Mouse (Mus musculus) cerebral cortex, adult 2 months (tissue): ENCODE measurements around the gene Gnai2.

Source experiments
- WGBS: fragments of 180-500 bp; shearing (Covaris S2); methylation state at CpG from one replicate; pipeline ENCODE4 v1.1.7; 2018; 5-methylcytosine and 5-hydroxymethylcytosine counted together

Gene Gnai2

DNA sequence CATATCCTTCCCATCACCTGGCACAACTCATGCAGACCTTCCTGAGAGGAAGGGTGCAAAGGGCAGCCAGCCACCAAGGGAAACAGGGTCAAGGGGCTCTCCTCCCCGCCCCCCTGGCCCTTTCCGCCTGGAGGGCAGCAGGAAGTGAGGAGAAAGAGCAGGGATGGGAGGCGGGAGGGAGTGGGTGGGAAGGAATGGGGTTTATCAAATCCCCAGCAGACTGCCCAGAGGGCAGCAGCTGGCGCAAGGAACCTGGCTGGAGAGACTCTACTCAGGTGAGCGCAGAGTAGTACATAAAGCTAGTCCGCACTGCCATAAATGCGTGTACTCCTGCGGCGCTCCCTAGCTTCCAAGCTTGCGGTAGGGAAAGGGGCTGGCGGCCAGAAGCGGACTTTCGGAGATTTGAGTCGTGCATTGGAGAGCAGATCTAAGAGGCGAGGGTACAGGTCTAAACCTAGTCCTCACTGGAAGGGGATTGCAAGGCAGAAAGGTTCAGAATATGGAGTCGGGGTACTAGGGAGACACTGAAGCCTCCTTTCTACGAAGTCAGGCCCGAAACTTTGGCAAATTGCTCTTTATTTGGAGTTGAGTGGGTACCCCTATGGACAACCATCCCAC is 67.4 kb downstream of the Gnai2 start, which contains the start of gene Hyal2:
Gene Hyal2 (plus strand): TSS at position 244 of the 618 bp plus-strand sequence.
- WGBS = 42% methylated on average over 18 of the region's 18 CpGs

DNA sequence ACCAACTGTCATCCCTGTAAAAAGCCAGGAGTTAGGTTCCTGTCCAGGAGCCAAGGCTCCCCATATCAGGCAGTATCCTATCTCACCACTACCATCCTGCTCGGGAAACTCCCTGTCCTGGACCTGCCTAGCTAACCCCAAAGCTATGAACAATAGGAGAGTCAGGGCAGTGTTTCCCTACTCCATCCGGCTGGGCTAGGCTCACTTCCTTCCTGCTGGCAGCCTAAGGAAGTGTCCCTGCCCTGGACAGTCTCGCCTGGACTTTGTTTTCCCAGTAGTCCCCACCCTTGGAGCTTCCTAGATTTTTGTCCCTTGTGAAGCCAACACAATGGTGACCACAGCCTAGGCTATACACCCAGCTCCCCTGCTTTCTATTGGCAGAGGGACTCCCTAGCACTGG is 68.3 kb downstream of the Gnai2 start:
- 65% methylated on average over 3 of the region's 3 CpGs for WGBS

DNA sequence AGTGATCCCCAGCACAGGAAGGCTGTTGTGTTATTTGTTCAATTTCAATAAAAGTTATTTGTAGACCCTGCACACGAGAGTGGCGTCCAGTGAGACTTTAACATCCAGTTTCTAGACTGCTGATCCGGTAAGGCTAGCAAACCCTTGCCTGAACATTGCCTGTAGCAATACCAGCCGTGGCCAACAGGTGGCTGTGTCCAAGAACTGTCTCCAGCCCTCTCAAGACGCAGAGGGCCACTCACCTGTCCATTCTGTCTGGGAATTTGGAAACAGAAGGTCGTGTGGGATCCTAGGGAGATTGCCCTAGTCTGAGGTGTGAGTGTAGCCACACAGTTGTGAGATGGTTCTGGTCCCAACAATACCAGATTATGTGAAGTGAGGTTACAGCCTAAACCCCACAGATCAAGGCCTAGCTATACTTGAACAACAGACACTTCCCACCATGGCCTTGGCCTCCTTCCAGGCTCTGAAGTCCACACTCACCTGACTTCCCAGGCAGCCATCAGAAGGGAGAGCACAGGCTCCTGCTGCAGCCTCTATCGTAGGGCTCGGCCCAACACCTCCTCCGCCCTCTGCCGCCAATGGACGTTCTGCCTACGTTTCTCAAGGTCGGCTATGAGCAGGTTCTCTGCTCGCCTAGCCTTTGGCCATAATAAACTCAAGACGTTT is 69.0 kb downstream of the Gnai2 start:
- WGBS = 51% methylated on average over 15 of the region's 15 CpGs

DNA sequence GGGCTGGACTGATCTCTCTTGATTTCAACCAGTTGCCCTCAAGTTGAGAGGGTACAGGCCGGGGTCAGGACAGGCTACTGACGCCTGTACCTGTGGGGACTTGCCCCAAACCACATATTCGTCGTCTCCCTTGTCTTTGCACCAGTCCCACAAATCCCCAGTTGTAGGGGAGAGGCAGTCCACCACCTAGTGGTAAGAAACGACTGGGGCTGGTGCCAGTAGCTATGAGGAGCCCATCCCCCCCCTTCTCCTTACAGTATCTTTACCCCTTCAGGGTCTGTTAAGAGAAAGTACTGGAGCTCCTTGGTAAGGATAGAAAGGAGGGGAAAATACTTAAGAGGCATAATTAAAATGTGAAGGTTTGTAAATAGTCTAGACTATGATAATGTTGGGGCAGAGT is 69.6 kb downstream of the Gnai2 start:
- 46% methylated on average over 5 of the region's 5 CpGs for WGBS
